Mouse (Mus musculus): ENCODE data around the gene Ttc27. TPM values are rescaled to one million over a fixed set of nuclear protein-coding genes. Genes with fewer than 3 reads are reported as not detected.

The Ttc27 gene
- total and polyA plus RNA-seq, 3 experiments: 52.9 to 92.9 (median 70.3) TPM

- DNase-seq (ENCODE audit: extremely low read depth): peak; percentile 54
- H3K27ac ChIP-seq (ENCODE audit: insufficient read depth, low read depth): no peak overlapping the region
- H3K4me3 ChIP-seq (replicated peaks in 1 of 3; ENCODE audit: low read depth in 2 of 3, low read length in 2 of 3, poor library complexity in 1 of 3): no peak overlapping the region
- TF ChIP-seq ETS1 (conservative IDR thresholded peaks at IDR 0.05; ENCODE audit: low read depth, low read length): peak; percentile 65
- no peak for TF ChIP-seq RAD21 (IDR thresholded peaks at IDR 0.05; ENCODE audit: low read depth, low read length)
- no peak for TF ChIP-seq MAX (IDR thresholded peaks at IDR 0.05; ENCODE audit: low read length)
- no peak for TF ChIP-seq NELFE (IDR thresholded peaks at IDR 0.05; ENCODE audit: low read depth, low read length)
- TF ChIP-seq ZMIZ1 (IDR thresholded peaks at IDR 0.05; ENCODE audit: low read depth, low read length): no peak
- peak; percentile 95 for TF ChIP-seq BHLHE40 (IDR thresholded peaks at IDR 0.05; ENCODE audit: low read depth, low read length)
- TF ChIP-seq EP300 (IDR thresholded peaks at IDR 0.05; ENCODE audit: low read length): peak; percentile 47; the same call in 1 of the 2 replicates
- TF ChIP-seq ZKSCAN1 (IDR thresholded peaks at IDR 0.05; ENCODE audit: borderline replicate concordance, low read depth, low read length): no peak
- peak; percentile 81 for TF ChIP-seq MAFK (IDR thresholded peaks at IDR 0.05; ENCODE audit: insufficient replicate concordance, low read length)
- TF ChIP-seq POLR2AphosphoS2 (IDR thresholded peaks at IDR 0.05; ENCODE audit: low read depth, low read length): no peak
- no peaks in the 10 kb centered on the region for H3K9me3 ChIP-seq (replicated peaks; ENCODE audit: low read length)
- no peak overlapping the region for H3K4me2 ChIP-seq (ENCODE audit: insufficient read depth, low read depth, poor library complexity, severe bottlenecking)
- H3K4me1 ChIP-seq (ENCODE audit: control insufficient read depth in 1 of 2, insufficient read depth in 2 of 2): peaks cover 4 to 34% of the 10 kb centered on the region in 2 experiments; a peak in 3 of 4 replicates
- H3K36me3 ChIP-seq (replicated peaks in 1 of 2; ENCODE audit: control insufficient read depth in 1 of 2, insufficient read depth in 1 of 2, low read length in 1 of 2): peaks cover 0 to 14% of the 10 kb centered on the region in 2 experiments
- H3K79me2 ChIP-seq (replicated peaks; ENCODE audit: control insufficient read depth, extremely low read depth, insufficient read depth, poor library complexity, severe bottlenecking): no peaks in the 10 kb centered on the region
- no peaks in the 10 kb centered on the region for H3K27me3 ChIP-seq (replicated peaks)
- dilution Hi-C loops (cut with MboI; ENCODE audit: extremely low pct_ligation_motif_present, extremely low pct_unique_long_range_greater_than_20kb, low sequenced_read_pairs) (no loop called here), in situ Hi-C loops (cut with MboI; ENCODE audit: low pct_ligation_motif_present, low pct_unique_long_range_greater_than_20kb, low sequenced_read_pairs) (no loop called here)
- no peak overlapping the region for H3K9ac ChIP-seq (ENCODE audit: insufficient read depth, low read depth)
Observed at GRCm38 (mm10) chr17:74869556-74869955, 152.0 kb downstream of the Ttc27 start.

- Histone ChIP-seq H3K9ac (ENCODE audit: insufficient read depth, low read depth) (no peak overlapping the region), H3K4me3 (replicated peaks in 1 of 3; ENCODE audit: low read depth in 2 of 3, low read length in 2 of 3, poor library complexity in 1 of 3) (no peak overlapping the region), H3K36me3 (replicated peaks in 1 of 2; ENCODE audit: control insufficient read depth in 1 of 2, insufficient read depth in 1 of 2, low read length in 1 of 2) (peaks cover 0 to 12% of the 10 kb centered on the region in 2 experiments), H3K27me3 (replicated peaks) (no peaks in the 10 kb centered on the region), H3K27ac (ENCODE audit: insufficient read depth, low read depth) (no peak overlapping the region), H3K9me3 (replicated peaks; ENCODE audit: low read length) (no peaks in the 10 kb centered on the region), H3K79me2 (replicated peaks; ENCODE audit: control insufficient read depth, extremely low read depth, insufficient read depth, poor library complexity, severe bottlenecking) (no peaks in the 10 kb centered on the region), H3K4me1 (ENCODE audit: control insufficient read depth in 1 of 2, insufficient read depth in 2 of 2) (peaks cover 4 to 30% of the 10 kb centered on the region in 2 experiments; a peak in 3 of 4 replicates), H3K4me2 (ENCODE audit: insufficient read depth, low read depth, poor library complexity, severe bottlenecking) (no peak overlapping the region)
- no peak for DNase-seq (ENCODE audit: extremely low read depth)
- no peak for TF ChIP-seq E2F4 (IDR thresholded peaks at IDR 0.05; ENCODE audit: insufficient replicate concordance, low read depth, low read length)
- no peak for TF ChIP-seq KAT2A (IDR thresholded peaks at IDR 0.05; ENCODE audit: insufficient replicate concordance, low read length)
- TF ChIP-seq SMC3 (IDR thresholded peaks at IDR 0.05; ENCODE audit: low read depth, low read length): no peak
- TF ChIP-seq USF1 (IDR thresholded peaks at IDR 0.05; ENCODE audit: low read depth, low read length): no peak
- no peak for TF ChIP-seq CHD1 (IDR thresholded peaks at IDR 0.05; ENCODE audit: low read depth, low read length)
- TF ChIP-seq NRF1 (IDR thresholded peaks at IDR 0.05; ENCODE audit: low read depth, low read length): no peak
- TF ChIP-seq RAD21 (IDR thresholded peaks at IDR 0.05; ENCODE audit: low read depth, low read length): no peak
- TF ChIP-seq ELF1 (IDR thresholded peaks at IDR 0.05; ENCODE audit: low read depth, low read length): no peak
- TF ChIP-seq BHLHE40 (IDR thresholded peaks at IDR 0.05; ENCODE audit: low read depth, low read length): no peak
- TF ChIP-seq POLR2AphosphoS2 (IDR thresholded peaks at IDR 0.05; ENCODE audit: low read depth, low read length): no peak
- no peak for TF ChIP-seq USF2 (conservative IDR thresholded peaks at IDR 0.05; ENCODE audit: low read depth, low read length)
- in situ Hi-C loops (cut with MboI; ENCODE audit: low pct_ligation_motif_present, low pct_unique_long_range_greater_than_20kb, low sequenced_read_pairs): no loop called here
- dilution Hi-C loops (cut with MboI; ENCODE audit: extremely low pct_ligation_motif_present, extremely low pct_unique_long_range_greater_than_20kb, low sequenced_read_pairs): no loop called here
Observed at GRCm38 (mm10) chr17:74870177-74871160, 152.9 kb downstream of the Ttc27 start.

Data from CH12.LX (cell line).